Mouse (Mus musculus) forebrain, embryonic 16.5 days (tissue): ENCODE data around the gene Brca1. TPM values are rescaled to one million over a fixed set of nuclear protein-coding genes. Genes with fewer than 3 reads are reported as not detected.

Experiments used
- ATAC-seq: fragments of 200-750 bp; cut with Nextera tagmentation; 2 replicates; pipeline ENCODE4 v1.8.0; 2017; ENCODE audit warnings: mild to moderate bottlenecking, moderate library complexity
- H3K27ac ChIP-seq: fragments of 300-500 bp; sonication (generic); 2 replicates; pipeline ENCODE4 v1.5.1; 2014; ENCODE audit warnings: low read length, control low read depth
- H3K27me3 ChIP-seq: fragments of 300-500 bp; sonication (generic); replicated peaks from 2 replicates; pipeline ENCODE4 v1.6.1; 2014; ENCODE audit warnings: low read length; ENCODE audit not compliant: control insufficient read depth, insufficient read depth
- H3K36me3 ChIP-seq: fragments of 300-500 bp; sonication (generic); 2 replicates; pipeline ENCODE4 v1.6.1; 2014; ENCODE audit not compliant: control insufficient read depth, insufficient read depth
- H3K4me1 ChIP-seq: fragments of 300-500 bp; sonication (generic); replicated peaks from 2 replicates; pipeline ENCODE4 v1.6.1; 2014; ENCODE audit warnings: low read length; ENCODE audit not compliant: control insufficient read depth, insufficient read depth
- H3K4me2 ChIP-seq: fragments of 300-500 bp; sonication (generic); 2 replicates; pipeline ENCODE4 v1.6.1; 2014; ENCODE audit warnings: mild to moderate bottlenecking, low read length, control low read depth
- H3K4me3 ChIP-seq: fragments of 300-500 bp; sonication (generic); replicated peaks from 2 replicates; pipeline ENCODE4 v1.5.1; 2014; ENCODE audit warnings: mild to moderate bottlenecking, low read length, control low read depth
- H3K9ac ChIP-seq: fragments of 300-500 bp; sonication (generic); replicated peaks from 2 replicates; pipeline ENCODE4 v1.6.1; 2014; ENCODE audit warnings: low read depth, low read length, control low read depth
- H3K9me3 ChIP-seq: fragments of 300-500 bp; sonication (generic); 2 replicates; pipeline ENCODE4 v1.6.1; 2016; ENCODE audit warnings: low read length; ENCODE audit not compliant: control insufficient read depth
- WGBS: fragments of 180-500 bp; shearing (Covaris S2); extraction: QIAGEN DNeasy Blood & Tissue Kit; methylation state at CpG from one replicate; pipeline ENCODE4 v1.1.7; 2014; 5-methylcytosine and 5-hydroxymethylcytosine counted together
- polyA plus RNA-seq: library from polyadenylated mRNA; unstranded; fragments of >200 nt; fragmentation: Nextera tagmentation; extraction: Ambion mirVana; gene quantifications from 2 replicates; pipeline ENCODE4 v1.2.1, GENCODE M21; 2015

Brca1 gene
- polyA plus RNA-seq, 1 experiment from 2014 or later, result 5.4 TPM

GRCm38 (mm10) chr11:101462583-101463440 lies 88.9 kb downstream of the Brca1 start:
- Histone ChIP-seq H3K9ac (no peak overlapping the region), H3K36me3 (peaks cover 23% of the 10 kb centered on the region), H3K9me3 (no peaks in the 10 kb centered on the region), H3K27me3 (no peaks in the 10 kb centered on the region), H3K4me1 (peaks cover 46% of the 10 kb centered on the region), H3K4me3 (no peak overlapping the region), H3K27ac (no peak overlapping the region), H3K4me2 (peak overlapping the region; percentile 67)
- no peak for ATAC-seq
- 44% methylated on average over 13 of the region's 13 CpGs for WGBS

- H3K36me3 ChIP-seq, result peaks cover 23% of the 10 kb centered on the region
Observed at GRCm38 (mm10) chr11:101462141-101462540, 89.6 kb downstream of the Brca1 start.

GRCm38 (mm10) chr11:101460321-101460720 lies 91.4 kb downstream of the Brca1 start:
- Histone ChIP-seq H3K9ac (no peak overlapping the region), H3K4me1 (peaks cover 29% of the 10 kb centered on the region), H3K4me3 (no peak overlapping the region), H3K27me3 (no peaks in the 10 kb centered on the region), H3K27ac (no peak overlapping the region), H3K36me3 (peaks cover 23% of the 10 kb centered on the region), H3K4me2 (no peak overlapping the region), H3K9me3 (no peaks in the 10 kb centered on the region)
- no peak for ATAC-seq
- 90% methylated on average over 15 of the region's 15 CpGs for WGBS

More at GRCm38 (mm10) chr11:101462141-101462540, 89.6 kb downstream of the Brca1 start:
- Histone ChIP-seq H3K4me1 (peaks cover 40% of the 10 kb centered on the region), H3K9ac (no peak overlapping the region), H3K9me3 (no peaks in the 10 kb centered on the region), H3K4me2 (no peak overlapping the region), H3K27ac (no peak overlapping the region), H3K4me3 (no peak overlapping the region), H3K27me3 (no peaks in the 10 kb centered on the region)
- WGBS, result 74% methylated on average over 14 of the region's 14 CpGs
- ATAC-seq, result no peak

- WGBS, result 54% methylated on average over 6 of the region's 6 CpGs
- H3K4me2 ChIP-seq, result no peak overlapping the region
- H3K4me1 ChIP-seq, result peaks cover 27% of the 10 kb centered on the region
- H3K36me3 ChIP-seq, result peaks cover 23% of the 10 kb centered on the region
- 0 out of 2 replicates have a peak, but pooled peaks have one; percentile 11 for ATAC-seq
- H3K27me3 ChIP-seq, result no peaks in the 10 kb centered on the region
- H3K4me3 ChIP-seq, result no peak overlapping the region
- H3K9me3 ChIP-seq, result no peaks in the 10 kb centered on the region
- no peak overlapping the region for H3K9ac ChIP-seq
- no peak overlapping the region for H3K27ac ChIP-seq
Observed at GRCm38 (mm10) chr11:101459716-101460115, 92.0 kb downstream of the Brca1 start.

- WGBS, result 91% methylated on average over 12 of the region's 12 CpGs
- Histone ChIP-seq H3K27ac (no peak overlapping the region), H3K9me3 (no peaks in the 10 kb centered on the region), H3K36me3 (peaks cover 23% of the 10 kb centered on the region), H3K4me2 (no peak overlapping the region), H3K27me3 (no peaks in the 10 kb centered on the region), H3K4me1 (peaks cover 17% of the 10 kb centered on the region), H3K4me3 (no peak overlapping the region), H3K9ac (no peak overlapping the region)
- ATAC-seq, result no peak
Observed at GRCm38 (mm10) chr11:101458217-101458616, 93.5 kb downstream of the Brca1 start.

GRCm38 (mm10) chr11:101457631-101458030 lies 94.1 kb downstream of the Brca1 start:
- Histone ChIP-seq H3K4me3 (no peak overlapping the region), H3K36me3 (peaks cover 23% of the 10 kb centered on the region), H3K9ac (no peak overlapping the region), H3K27me3 (no peaks in the 10 kb centered on the region), H3K4me1 (peaks cover 11% of the 10 kb centered on the region), H3K27ac (no peak overlapping the region), H3K9me3 (no peaks in the 10 kb centered on the region), H3K4me2 (no peak overlapping the region)
- no peak for ATAC-seq
- 89% methylated on average over 9 of the region's 9 CpGs for WGBS

- H3K9ac ChIP-seq, result no peak overlapping the region
- H3K9me3 ChIP-seq, result no peaks in the 10 kb centered on the region
- H3K4me2 ChIP-seq, result no peak overlapping the region
- 90% methylated on average over 7 of the region's 7 CpGs for WGBS
- ATAC-seq, result no peak
- H3K36me3 ChIP-seq, result peaks cover 16% of the 10 kb centered on the region
- no peaks in the 10 kb centered on the region for H3K27me3 ChIP-seq
- H3K4me1 ChIP-seq, result peaks cover 6% of the 10 kb centered on the region; the same call in 1 of the 2 replicates
- H3K27ac ChIP-seq, result no peak overlapping the region
- no peak overlapping the region for H3K4me3 ChIP-seq
Observed at GRCm38 (mm10) chr11:101455627-101456026, 96.1 kb downstream of the Brca1 start.

- WGBS, result 11% methylated on average over 6 of the region's 6 CpGs
- Histone ChIP-seq H3K27ac (no peak overlapping the region), H3K9ac (no peak overlapping the region), H3K36me3 (peaks cover 7% of the 10 kb centered on the region), H3K4me3 (no peak overlapping the region), H3K9me3 (no peaks in the 10 kb centered on the region), H3K4me2 (no peak overlapping the region), H3K4me1 (peaks cover 6% of the 10 kb centered on the region; the same call in 1 of the 2 replicates), H3K27me3 (no peaks in the 10 kb centered on the region)
- peak; percentile 46; the same call in 1 of the 2 replicates for ATAC-seq
Observed at GRCm38 (mm10) chr11:101454702-101455101, 97.1 kb downstream of the Brca1 start.

GRCm38 (mm10) chr11:101452093-101452774 lies 99.5 kb downstream of the Brca1 start:
- no peak overlapping the region for H3K9ac ChIP-seq
- 70% methylated on average over 10 of the region's 10 CpGs for WGBS
- no peaks in the 10 kb centered on the region for H3K9me3 ChIP-seq
- no peak overlapping the region for H3K4me3 ChIP-seq
- no peaks in the 10 kb centered on the region for H3K36me3 ChIP-seq
- peaks cover 6% of the 10 kb centered on the region; the same call in 1 of the 2 replicates for H3K4me1 ChIP-seq
- H3K27me3 ChIP-seq, result no peaks in the 10 kb centered on the region
- no peak overlapping the region for H3K27ac ChIP-seq
- no peak for ATAC-seq
- H3K4me2 ChIP-seq, result no peak overlapping the region
